Mouse (Mus musculus) retina, postnatal 1 day (tissue): Measurements from ENCODE around the gene Gm10670.
"Not testable (repeated sequence)": the region's sequence is repeated elsewhere in the genome, so short reads cannot be mapped to it uniquely, and the experiment has no call there.

Experiments
- DNase-seq: peaks from one replicate; pipeline ENCODE4 v3.0.0-alpha.2; 2012

The Gm10670 gene

DNA sequence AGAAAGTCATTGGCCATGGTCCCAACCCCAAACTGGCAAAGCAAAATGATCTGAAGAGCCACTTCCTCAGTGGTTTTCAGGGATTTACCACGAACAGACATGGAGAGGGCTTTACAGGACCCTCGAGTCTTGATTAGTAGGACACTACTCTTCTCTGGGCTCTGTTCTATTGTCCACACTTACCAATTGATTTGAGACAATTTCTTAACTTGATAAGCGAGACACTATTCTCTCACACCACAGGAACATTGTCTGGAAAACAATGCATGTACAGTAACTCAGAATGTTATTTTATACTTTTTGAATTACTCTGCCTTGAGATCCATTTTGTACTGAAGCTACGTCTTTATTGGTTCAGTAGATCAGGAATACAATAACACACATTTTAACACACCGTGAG lies at the start of gene Gm10670:
TSS of gene Gm10670 (minus strand) at position 101 of the 400 bp plus-strand sequence.
- not testable (repeated sequence) for DNase-seq

DNA sequence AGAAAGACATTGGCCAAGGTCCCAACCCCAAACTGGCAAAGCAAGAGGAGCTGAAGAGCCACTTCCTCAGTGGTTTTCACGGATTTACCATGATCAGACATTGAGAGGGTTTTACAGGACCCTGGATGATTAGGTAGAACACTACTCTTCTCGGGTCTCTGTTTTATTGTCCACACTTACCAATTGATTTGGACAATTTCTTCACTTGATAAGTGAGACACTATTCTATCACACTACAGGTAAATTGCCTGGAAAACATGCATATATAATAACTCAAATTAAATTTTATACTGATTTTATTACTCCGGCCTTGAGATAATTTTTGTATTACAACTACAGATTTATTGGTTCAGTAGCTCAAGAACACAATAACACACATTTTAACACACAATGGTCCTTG lies 35.7 kb upstream of the Gm10670 start, which contains the start of gene Vmn1r103:
TSS of gene Vmn1r103 (minus strand) at position 101 of the 400 bp plus-strand sequence.
- not testable (repeated sequence) for DNase-seq

DNA sequence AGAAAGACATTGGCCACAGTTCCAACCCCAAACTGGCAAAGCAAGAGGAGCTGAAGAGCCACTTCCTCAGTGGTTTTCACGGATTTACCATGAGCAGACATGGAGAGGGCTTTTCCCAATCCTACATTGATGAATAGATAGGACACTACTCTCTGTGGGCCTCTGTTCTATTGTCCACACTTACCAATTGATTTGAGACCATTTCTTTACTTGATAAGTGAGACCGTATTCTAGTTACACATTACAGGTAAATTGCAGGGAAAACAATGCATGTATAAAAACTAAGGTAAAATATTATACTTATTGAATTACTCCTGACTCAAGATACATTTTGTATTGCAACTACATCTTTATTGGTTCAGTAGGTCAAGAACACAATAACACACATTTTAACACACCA lies 32.2 kb downstream of the Gm10670 start, which contains the start of gene Vmn1r101:
TSS of gene Vmn1r101 (minus strand) at position 101 of the 400 bp plus-strand sequence.
- DNase-seq = not testable (repeated sequence)
